Mouse (Mus musculus) left cerebral cortex, postnatal 25 days (tissue): ENCODE data around the gene Cnp. TPM values are rescaled to one million over a fixed set of nuclear protein-coding genes. Genes with fewer than 3 reads are reported as not detected.
"Not testable (repeated sequence)": the region's sequence is repeated elsewhere in the genome, so short reads cannot be mapped to it uniquely, and the experiment has no call there.

Source experiments
- DNase-seq, 2 experiments: peaks; one replicate each; pipeline ENCODE4 v3.0.0; 2022; ENCODE audit warnings: low spot score in 2 of 2, mixed read lengths in 1 of 2
- intact Hi-C: fragments of 180-260 bp; cut with DNase I; formaldehyde crosslinking; loops from one replicate; pipeline ENCODE4 v1.15.1; 2025
- total RNA-seq, 2 experiments: library from RNA; stranded (reverse); gene quantifications; 2 replicates each; pipeline ENCODE4 v1.2.3; 2021

Gene Cnp
- 100 to 1,000 TPM; 207 to 230 TPM for total RNA-seq

GRCm38 (mm10) chr11:100574708-100575483 is at the start of gene Cnp:
Gene Cnp (plus strand): TSS chr11:100574904.
- intact Hi-C loops = loop anchor here (5.0 kb wide), 1 partner anchor 382 kb away; no protein-coding TSS in a partner anchor
- DNase-seq = peak; percentile 61 to 69

- DNase-seq = no peak
- intact Hi-C loops = no loop called here
Observed at GRCm38 (mm10) chr11:100524987-100525630, 49.6 kb upstream of the Cnp start.

GRCm38 (mm10) chr11:100526052-100526816 is 48.5 kb upstream of the Cnp start:
- no peak for DNase-seq
- intact Hi-C loops = no loop called here

GRCm38 (mm10) chr11:100527066-100527457 is 47.6 kb upstream of the Cnp start:
- peak; percentile 53 to 64 for DNase-seq
- intact Hi-C loops = no loop called here

GRCm38 (mm10) chr11:100527458-100528374 is 47.0 kb upstream of the Cnp start, which contains the start of gene Acly:
Gene Acly (minus strand): TSS chr11:100528000.
- intact Hi-C loops = no loop called here
- DNase-seq = peak; percentile 97 to 99

GRCm38 (mm10) chr11:100528375-100529165 is 46.1 kb upstream of the Cnp start:
- DNase-seq = no peak
- intact Hi-C loops = no loop called here

- intact Hi-C loops = no loop called here
Observed at GRCm38 (mm10) chr11:100533871-100534270, 40.8 kb upstream of the Cnp start.

GRCm38 (mm10) chr11:100534411-100534810 is 40.3 kb upstream of the Cnp start:
- DNase-seq, intact Hi-C loops: not testable (repeated sequence)

More at GRCm38 (mm10) chr11:100533871-100534270, 40.8 kb upstream of the Cnp start:
- no peak for DNase-seq

GRCm38 (mm10) chr11:100534821-100535220 is 39.9 kb upstream of the Cnp start:
- DNase-seq, intact Hi-C loops: not testable (repeated sequence)

- intact Hi-C loops = no loop called here
- no peak for DNase-seq
Observed at GRCm38 (mm10) chr11:100535996-100536395, 38.7 kb upstream of the Cnp start.

- intact Hi-C loops = no loop called here
- DNase-seq = no peak
Observed at GRCm38 (mm10) chr11:100536466-100536865, 38.2 kb upstream of the Cnp start.

GRCm38 (mm10) chr11:100540966-100541365 is 33.7 kb upstream of the Cnp start:
- intact Hi-C loops = no loop called here
- DNase-seq = no peak

GRCm38 (mm10) chr11:100541577-100541976 is 33.1 kb upstream of the Cnp start:
- intact Hi-C loops = no loop called here
- DNase-seq = no peak

- intact Hi-C loops = no loop called here
Observed at GRCm38 (mm10) chr11:100544832-100545745, 29.6 kb upstream of the Cnp start, which contains the start of gene Ttc25. Gene Ttc25 (plus strand): TSS chr11:100545607.

GRCm38 (mm10) chr11:100545746-100546085 is 29.0 kb upstream of the Cnp start:
- intact Hi-C loops = no loop called here
- DNase-seq = no peak

More at GRCm38 (mm10) chr11:100544832-100545745, 29.6 kb upstream of the Cnp start, which contains the start of gene Ttc25:
- DNase-seq = peak; percentile 72 to 88

GRCm38 (mm10) chr11:100546955-100547354 is 27.7 kb upstream of the Cnp start:
- intact Hi-C loops = no loop called here
- DNase-seq = no peak

- no peak for DNase-seq
- intact Hi-C loops = no loop called here
Observed at GRCm38 (mm10) chr11:100548141-100548540, 26.6 kb upstream of the Cnp start.
